Mouse (Mus musculus) cerebellum, postnatal 10 days (tissue): ENCODE results near the gene L3mbtl2.
"Not testable (repeated sequence)": the region's sequence is repeated elsewhere in the genome, so short reads cannot be mapped to it uniquely, and the experiment has no call there.

Experiments
- DNase-seq, 2 experiments: peaks; one replicate each; pipeline ENCODE4 v3.0.0; 2021; ENCODE audit warnings: mixed read lengths in 2 of 2

L3mbtl2 gene

GRCm38 (mm10) chr15:81663697-81664561 lies at the start of gene L3mbtl2:
TSS of gene L3mbtl2 (plus strand) at chr15:81663889.
- peak; percentile 94 to 96 for DNase-seq

GRCm38 (mm10) chr15:81649516-81650455 lies 13.9 kb upstream of the L3mbtl2 start:
- peak; percentile 70 to 74 for DNase-seq

- DNase-seq = peak; percentile 84 to 88
Measured at GRCm38 (mm10) chr15:81650636-81651035, 13.1 kb upstream of the L3mbtl2 start.

- DNase-seq = no peak
Measured at GRCm38 (mm10) chr15:81661701-81662100, 2.0 kb upstream of the L3mbtl2 start.

GRCm38 (mm10) chr15:81663281-81663680 lies 408 bp upstream of the L3mbtl2 start:
- no peak for DNase-seq

GRCm38 (mm10) chr15:81666957-81667356 lies 3.3 kb downstream of the L3mbtl2 start:
- no peak for DNase-seq

- DNase-seq = peak; percentile 69 to 74
Measured at GRCm38 (mm10) chr15:81670231-81670640, 6.5 kb downstream of the L3mbtl2 start.

- DNase-seq = no peak
Measured at GRCm38 (mm10) chr15:81676637-81677036, 12.9 kb downstream of the L3mbtl2 start.

GRCm38 (mm10) chr15:81680301-81680805 lies 16.7 kb downstream of the L3mbtl2 start:
- no peak for DNase-seq

- DNase-seq = no peak
Measured at GRCm38 (mm10) chr15:81693366-81693966, 29.8 kb downstream of the L3mbtl2 start.

- peak; percentile 90 to 92 for DNase-seq
Measured at GRCm38 (mm10) chr15:81693967-81694881, 30.5 kb downstream of the L3mbtl2 start.

- DNase-seq = no peak
Measured at GRCm38 (mm10) chr15:81694891-81695290, 31.2 kb downstream of the L3mbtl2 start.

GRCm38 (mm10) chr15:81697175-81697574 lies 33.5 kb downstream of the L3mbtl2 start, which contains the start of gene Chadl:
TSS of gene Chadl (minus strand) at chr15:81697287.
- peak; percentile 45 to 66 for DNase-seq

GRCm38 (mm10) chr15:81697847-81698246 lies 34.2 kb downstream of the L3mbtl2 start:
- DNase-seq = peak; percentile 44 to 62

- DNase-seq = no peak
Measured at GRCm38 (mm10) chr15:81698532-81698931, 34.8 kb downstream of the L3mbtl2 start.

GRCm38 (mm10) chr15:81700161-81700560 lies 36.5 kb downstream of the L3mbtl2 start:
- no peak for DNase-seq

- DNase-seq = no peak
Measured at GRCm38 (mm10) chr15:81700601-81701000, 36.9 kb downstream of the L3mbtl2 start.

GRCm38 (mm10) chr15:81701350-81701749 lies 37.7 kb downstream of the L3mbtl2 start:
- not testable (repeated sequence) for DNase-seq

- DNase-seq = no peak
Measured at GRCm38 (mm10) chr15:81702306-81703093, 38.8 kb downstream of the L3mbtl2 start.

- DNase-seq = no peak
Measured at GRCm38 (mm10) chr15:81703094-81703489, 39.4 kb downstream of the L3mbtl2 start.

- no peak for DNase-seq
Measured at GRCm38 (mm10) chr15:81708991-81709390, 45.3 kb downstream of the L3mbtl2 start.
